Mouse (Mus musculus): ENCODE data around the gene Ush1c. TPM values are rescaled to one million over a fixed set of nuclear protein-coding genes. Genes with fewer than 3 reads are reported as not detected.
A peak's percentile ranks its signal among the peaks of the same experiment; 100 is the strongest.

Gene Ush1c
- total RNA-seq (2015; ENCODE audit: low replicate concordance) (not detected in 2 replicates), total RNA-seq (2017; ENCODE audit: low replicate concordance) (not detected in 2 replicates)

- no peak for ATAC-seq (replicated peaks; ENCODE audit: low FRiP score, poor library complexity, severe bottlenecking)
These were observed at the start of gene Ush1c for GRCm38 (mm10) chr7:46238346-46238745. Gene Ush1c (minus strand): TSS chr7:46238503.

- no peak for ATAC-seq (replicated peaks; ENCODE audit: low FRiP score, poor library complexity, severe bottlenecking)
These were observed 48.7 kb upstream of the Ush1c start for GRCm38 (mm10) chr7:46287051-46287450.

- no peak for ATAC-seq (replicated peaks; ENCODE audit: low FRiP score, poor library complexity, severe bottlenecking)
These were observed 48.1 kb upstream of the Ush1c start for GRCm38 (mm10) chr7:46286391-46286790.

DNA sequence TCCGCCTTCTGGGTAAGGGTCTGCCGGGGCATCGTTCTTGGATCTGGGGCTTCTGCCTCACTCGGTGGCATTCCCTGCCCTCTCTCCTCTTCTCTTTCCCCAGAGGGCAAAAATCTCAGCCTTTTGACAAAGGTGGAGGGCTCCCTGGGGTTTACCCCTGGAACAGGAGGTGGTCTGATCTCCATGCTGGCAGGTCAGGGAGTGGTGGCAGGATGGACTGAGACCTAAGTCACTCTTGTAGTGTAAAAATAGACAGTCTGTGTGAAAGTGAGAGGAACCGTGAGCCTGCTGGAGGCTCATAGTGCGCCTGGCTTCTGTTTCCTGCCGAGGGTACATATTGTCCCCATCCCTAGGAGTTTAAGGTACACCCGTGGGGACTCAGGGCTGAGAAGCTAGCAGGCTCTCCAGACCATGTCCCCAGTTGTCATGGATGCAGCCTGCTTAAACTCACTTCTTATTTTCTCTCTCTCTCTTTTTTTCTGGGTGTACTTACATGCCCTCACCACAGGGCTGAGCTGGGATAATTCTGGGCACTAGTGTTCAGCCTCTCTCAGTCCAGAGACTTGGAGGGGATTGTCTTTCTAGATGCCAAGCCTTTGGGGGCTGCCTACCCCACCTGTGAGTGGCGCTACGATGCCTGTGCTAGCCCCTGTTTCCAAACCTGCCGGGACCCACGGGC lies 47.0 kb upstream of the Ush1c start:
- no peak for ATAC-seq (replicated peaks; ENCODE audit: low FRiP score, poor library complexity, severe bottlenecking)

DNA sequence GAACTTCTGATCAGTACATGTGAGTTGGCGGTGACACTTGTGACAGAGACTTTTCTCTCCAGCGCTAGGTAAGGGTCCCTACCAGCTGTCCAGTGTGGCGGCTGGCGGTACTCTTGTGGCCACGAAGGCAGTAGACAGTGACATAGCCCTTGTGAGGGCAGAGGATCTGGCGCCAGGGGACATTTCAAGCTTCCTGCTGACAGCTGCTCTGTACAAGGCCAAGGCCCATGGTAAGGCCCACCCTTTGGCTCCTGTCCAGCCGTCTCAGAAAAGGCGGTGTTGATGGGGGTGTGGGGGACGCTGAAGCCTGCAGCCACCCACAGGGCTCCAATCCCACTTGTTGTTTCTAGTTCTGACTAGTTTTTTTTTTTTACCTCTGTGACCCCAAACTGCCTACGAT lies 45.4 kb upstream of the Ush1c start:
- no peak for ATAC-seq (replicated peaks; ENCODE audit: low FRiP score, poor library complexity, severe bottlenecking)

DNA sequence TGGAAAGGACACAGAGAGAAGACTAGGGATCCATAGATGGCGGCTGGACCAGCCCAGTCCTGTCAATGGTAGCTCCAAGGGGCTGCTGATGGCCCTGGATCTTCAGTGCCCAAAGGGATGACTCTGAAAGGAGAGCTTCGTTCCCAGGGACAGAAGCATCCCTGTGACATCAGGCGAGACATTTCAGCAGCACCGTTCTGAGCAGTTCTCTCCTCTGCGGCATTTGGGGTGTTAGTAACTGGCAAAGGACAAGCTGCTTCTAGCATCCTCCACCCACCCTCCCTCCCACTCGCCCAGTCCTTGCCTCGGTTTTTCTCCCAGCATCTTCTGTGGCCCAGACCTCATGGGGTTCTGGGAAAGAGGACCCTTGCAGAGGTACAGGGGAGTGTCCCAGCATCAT lies 44.0 kb upstream of the Ush1c start:
- no peak for ATAC-seq (replicated peaks; ENCODE audit: low FRiP score, poor library complexity, severe bottlenecking)

- no peak for ATAC-seq (replicated peaks; ENCODE audit: low FRiP score, poor library complexity, severe bottlenecking)
These were observed 42.6 kb upstream of the Ush1c start for GRCm38 (mm10) chr7:46280896-46281295.

- no peak for ATAC-seq (replicated peaks; ENCODE audit: low FRiP score, poor library complexity, severe bottlenecking)
These were observed 41.6 kb upstream of the Ush1c start for GRCm38 (mm10) chr7:46279946-46280345.

GRCm38 (mm10) chr7:46276156-46276555 lies 37.9 kb upstream of the Ush1c start:
- no peak for ATAC-seq (replicated peaks; ENCODE audit: low FRiP score, poor library complexity, severe bottlenecking)

GRCm38 (mm10) chr7:46251841-46252240 lies 13.5 kb upstream of the Ush1c start:
- ATAC-seq (replicated peaks; ENCODE audit: low FRiP score, poor library complexity, severe bottlenecking): no peak

GRCm38 (mm10) chr7:46247606-46248005 lies 9.3 kb upstream of the Ush1c start:
- no peak for ATAC-seq (replicated peaks; ENCODE audit: low FRiP score, poor library complexity, severe bottlenecking)

GRCm38 (mm10) chr7:46246876-46247275 lies 8.6 kb upstream of the Ush1c start:
- no peak for ATAC-seq (replicated peaks; ENCODE audit: low FRiP score, poor library complexity, severe bottlenecking)

- no peak for ATAC-seq (replicated peaks; ENCODE audit: low FRiP score, poor library complexity, severe bottlenecking)
These were observed 2.4 kb upstream of the Ush1c start, which contains the start of gene Otog for GRCm38 (mm10) chr7:46240696-46241095. Gene Otog (plus strand): TSS chr7:46240987.

GRCm38 (mm10) chr7:46240091-46240490 lies 1.8 kb upstream of the Ush1c start:
- ATAC-seq (replicated peaks; ENCODE audit: low FRiP score, poor library complexity, severe bottlenecking): no peak

GRCm38 (mm10) chr7:46237192-46237591 lies 1.1 kb downstream of the Ush1c start:
- no peak for ATAC-seq (replicated peaks; ENCODE audit: low FRiP score, poor library complexity, severe bottlenecking)

DNA sequence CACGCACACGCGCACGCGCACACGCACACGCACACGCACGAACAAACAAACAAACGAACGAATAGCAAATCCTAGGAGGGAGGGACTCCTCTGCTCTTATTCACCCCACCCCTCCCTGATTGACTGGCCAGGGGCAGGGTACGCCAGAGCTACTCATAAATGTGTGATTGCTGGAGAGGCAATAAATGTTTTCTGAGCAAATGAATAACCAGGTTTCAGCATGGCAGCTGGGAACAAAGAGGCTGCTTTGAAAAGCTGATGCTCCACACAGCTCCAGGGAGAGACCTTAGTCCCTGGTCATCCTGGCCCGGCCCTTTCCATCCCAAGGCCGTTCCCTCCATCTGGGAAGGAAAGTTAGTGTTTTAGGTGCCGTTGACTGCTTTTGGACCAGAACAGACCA lies 1.9 kb downstream of the Ush1c start:
- ATAC-seq (replicated peaks; ENCODE audit: low FRiP score, poor library complexity, severe bottlenecking): no peak

GRCm38 (mm10) chr7:46235948-46236347 lies 2.4 kb downstream of the Ush1c start:
- ATAC-seq (replicated peaks; ENCODE audit: low FRiP score, poor library complexity, severe bottlenecking): no peak

DNA sequence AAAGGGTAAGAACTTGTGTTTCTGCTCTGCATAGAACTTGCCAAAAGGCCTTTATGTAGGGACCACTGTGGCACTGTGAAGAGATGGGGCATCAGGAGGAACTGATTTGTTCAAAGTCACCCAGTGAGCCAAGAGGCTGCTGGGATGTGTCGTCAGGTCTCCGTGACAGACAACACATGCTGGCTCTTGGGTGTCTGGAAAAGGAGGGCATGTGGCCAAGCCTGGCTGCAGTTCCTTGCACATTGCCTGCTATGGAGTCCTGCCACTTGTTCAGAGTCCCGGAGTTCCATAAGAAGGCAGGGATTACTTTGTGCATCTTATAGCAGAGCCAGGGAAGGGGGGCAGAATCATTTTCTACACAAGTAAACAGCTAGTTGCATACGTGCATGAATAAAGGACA lies 11.4 kb downstream of the Ush1c start:
- ATAC-seq (replicated peaks; ENCODE audit: low FRiP score, poor library complexity, severe bottlenecking): no peak

- no peak for ATAC-seq (replicated peaks; ENCODE audit: low FRiP score, poor library complexity, severe bottlenecking)
These were observed 12.1 kb downstream of the Ush1c start for GRCm38 (mm10) chr7:46226253-46226652.

DNA sequence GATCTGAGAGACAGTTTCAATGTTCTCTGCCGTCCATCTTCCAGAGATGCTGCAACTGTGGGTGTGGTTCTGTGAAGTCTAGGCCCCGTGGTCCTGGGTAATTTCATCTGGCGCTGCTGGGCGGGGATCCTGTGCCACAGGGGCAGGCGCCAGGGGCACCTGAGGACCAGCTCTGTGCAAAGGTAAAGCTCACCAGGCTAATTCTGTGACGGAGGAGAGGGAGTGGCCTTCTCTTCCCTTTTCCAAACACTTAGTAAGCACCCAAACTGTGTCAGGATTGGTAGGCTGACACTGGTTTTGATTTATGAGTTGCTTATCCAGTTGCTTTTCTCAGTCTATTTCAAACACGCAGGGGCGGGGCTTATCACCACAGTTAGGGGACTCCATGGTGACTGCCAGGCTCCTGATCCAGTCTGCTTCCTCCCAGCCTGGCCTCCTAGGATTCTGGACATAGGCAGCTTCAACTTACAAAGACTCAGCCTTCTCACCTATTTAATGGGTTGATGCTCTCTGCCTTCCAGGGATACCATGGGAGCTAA lies 17.6 kb downstream of the Ush1c start:
- ATAC-seq (replicated peaks; ENCODE audit: low FRiP score, poor library complexity, severe bottlenecking): no peak

GRCm38 (mm10) chr7:46218415-46218814 lies 19.9 kb downstream of the Ush1c start:
- ATAC-seq (replicated peaks; ENCODE audit: low FRiP score, poor library complexity, severe bottlenecking): peak; percentile 69

DNA sequence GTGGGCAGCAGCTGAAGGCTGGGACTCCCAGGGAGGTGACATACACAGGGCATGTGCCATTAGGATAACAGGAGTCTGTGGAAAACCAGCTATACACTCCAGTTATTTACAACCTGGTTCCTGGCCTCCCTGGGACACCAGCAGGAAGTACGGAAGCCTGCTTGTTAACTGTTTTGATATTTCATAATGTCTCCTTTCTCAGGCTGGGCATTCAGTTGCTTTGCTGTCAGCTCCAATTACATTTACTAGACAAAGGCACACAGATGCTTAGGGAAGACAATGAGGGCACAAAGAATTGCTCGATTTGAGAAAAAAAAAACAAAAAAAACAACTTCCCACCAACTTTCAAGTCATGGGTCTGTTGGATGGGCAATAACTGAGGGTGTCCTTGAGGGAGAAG lies 21.8 kb downstream of the Ush1c start:
- ATAC-seq (replicated peaks; ENCODE audit: low FRiP score, poor library complexity, severe bottlenecking): no peak
